Mouse (Mus musculus): Measurements from ENCODE around the gene Adgrb3.

Gene Adgrb3

DNA sequence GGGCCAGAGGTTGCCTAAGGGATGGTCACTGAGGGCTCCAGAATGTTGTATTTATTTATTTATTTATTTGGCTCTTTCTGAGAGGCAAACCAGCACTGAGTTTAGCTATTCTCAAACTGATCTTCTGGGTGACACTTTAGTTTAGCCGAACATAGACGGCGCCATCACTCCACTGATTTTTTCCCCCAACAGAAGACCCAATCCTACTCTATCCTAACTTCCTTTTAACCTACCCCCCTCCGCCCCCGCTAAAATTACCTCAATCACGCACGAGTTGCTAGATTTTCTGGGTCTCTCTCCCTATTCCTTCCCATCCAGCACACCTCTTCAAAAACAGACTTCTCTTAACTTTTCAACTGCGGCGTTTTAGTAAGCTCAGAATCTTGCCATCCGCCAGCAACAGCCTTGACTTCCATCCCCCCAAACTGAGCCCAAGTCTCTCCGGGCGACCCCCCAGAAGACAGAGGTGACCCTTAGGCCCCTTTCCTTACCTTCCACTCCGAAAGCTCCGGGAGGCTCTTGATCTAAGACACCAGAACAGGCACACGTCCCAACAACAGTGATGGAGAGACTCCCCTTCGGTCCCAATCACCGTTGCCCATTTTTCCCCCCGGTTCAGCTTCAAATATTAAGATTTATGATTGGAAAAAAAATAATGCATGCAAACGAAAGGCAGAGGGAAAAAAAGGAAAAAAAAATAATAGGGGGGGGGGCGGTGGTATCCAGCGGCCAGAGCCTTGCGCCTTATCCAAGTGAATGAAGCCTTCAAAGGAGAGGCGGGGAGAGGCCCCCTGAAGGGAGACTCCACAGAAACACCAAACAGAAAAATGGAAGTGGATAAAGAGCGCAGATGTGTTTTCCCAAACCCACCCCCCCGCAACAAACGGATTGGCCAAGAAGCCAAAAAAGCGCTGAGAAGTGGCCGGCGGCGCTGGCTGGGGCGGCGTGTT, at the start of gene Adgrb3:
Gene Adgrb3, minus strand, starts transcription at position 737 of the 950 bp plus-strand sequence.
- DNase-seq (ENCODE audit: low read depth, low spot score) = peak; percentile 3

DNA sequence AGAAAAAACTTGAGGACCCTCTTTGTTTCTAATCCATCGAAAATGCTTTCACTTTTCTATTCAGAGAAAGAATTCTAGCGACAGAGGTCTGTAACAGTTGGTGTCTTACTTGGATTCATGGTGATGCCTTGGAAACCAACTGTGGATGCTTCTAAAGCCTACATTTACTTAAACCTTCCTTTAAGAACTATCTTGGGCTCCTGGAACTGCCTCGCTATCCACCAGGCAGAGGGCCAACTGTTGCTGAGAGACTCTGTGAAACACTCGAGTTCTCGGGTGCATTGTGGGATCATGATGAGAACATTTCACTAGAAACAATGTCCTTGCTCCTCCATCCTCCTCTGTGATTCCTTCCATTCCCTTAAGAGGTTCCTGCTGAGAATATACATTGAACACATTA, 48.0 kb upstream of the Adgrb3 start:
- DNase-seq (ENCODE audit: low read depth, low spot score) = no peak

GRCm38 (mm10) chr1:25857473-25857872, 28.0 kb upstream of the Adgrb3 start:
- DNase-seq (ENCODE audit: low read depth, low spot score) = no peak

DNA sequence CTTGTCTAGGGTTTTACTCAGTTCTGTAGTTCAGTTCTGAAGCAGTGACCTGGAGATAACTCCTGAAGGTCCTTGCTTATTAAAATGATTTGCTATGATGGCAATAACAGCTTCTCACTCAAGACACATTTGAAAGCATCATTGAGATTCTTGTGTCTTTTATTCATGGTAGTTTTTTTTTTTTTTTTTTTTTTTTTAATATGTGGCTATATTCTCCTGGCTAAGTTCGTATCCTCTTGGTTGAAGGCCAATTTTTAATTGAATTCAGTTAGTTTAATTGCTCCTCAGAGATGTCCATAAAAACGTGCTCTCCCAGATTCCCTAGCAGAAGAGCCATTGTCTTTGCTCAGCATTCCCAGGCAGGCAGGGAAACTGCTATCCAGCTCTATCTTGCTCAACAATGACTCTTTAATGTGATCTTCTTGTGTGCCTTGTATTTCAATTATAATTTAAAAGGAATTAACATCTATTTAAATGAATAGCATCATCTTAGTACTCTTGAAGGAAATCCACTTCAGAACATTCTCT, 25.0 kb upstream of the Adgrb3 start:
- DNase-seq (ENCODE audit: low read depth, low spot score) = no peak

GRCm38 (mm10) chr1:25832260-25832659, 2.8 kb upstream of the Adgrb3 start:
- DNase-seq (ENCODE audit: low read depth, low spot score) = no peak

DNA sequence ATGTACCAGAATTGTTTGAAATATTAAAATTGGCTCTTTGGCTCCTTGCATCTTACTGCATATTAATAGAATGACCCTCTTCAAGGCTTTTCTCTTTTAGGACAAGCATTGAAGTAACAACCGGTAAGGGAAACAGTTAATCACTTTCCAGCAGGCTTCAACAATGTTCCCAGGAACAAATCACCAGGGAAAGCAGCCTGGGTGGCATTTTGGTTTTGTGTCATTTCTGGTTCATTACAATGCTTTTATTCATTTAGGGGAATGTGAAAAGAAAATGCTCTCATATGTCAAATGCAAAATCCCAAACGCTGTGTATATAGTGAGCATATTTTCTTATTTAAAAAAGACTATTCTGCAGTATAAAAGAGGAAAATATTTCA, 2.0 kb upstream of the Adgrb3 start:
- no peak for DNase-seq (ENCODE audit: low read depth, low spot score)

GRCm38 (mm10) chr1:25830757-25831520, 1.4 kb upstream of the Adgrb3 start:
- DNase-seq (ENCODE audit: low read depth, low spot score) = peak; percentile 1

DNA sequence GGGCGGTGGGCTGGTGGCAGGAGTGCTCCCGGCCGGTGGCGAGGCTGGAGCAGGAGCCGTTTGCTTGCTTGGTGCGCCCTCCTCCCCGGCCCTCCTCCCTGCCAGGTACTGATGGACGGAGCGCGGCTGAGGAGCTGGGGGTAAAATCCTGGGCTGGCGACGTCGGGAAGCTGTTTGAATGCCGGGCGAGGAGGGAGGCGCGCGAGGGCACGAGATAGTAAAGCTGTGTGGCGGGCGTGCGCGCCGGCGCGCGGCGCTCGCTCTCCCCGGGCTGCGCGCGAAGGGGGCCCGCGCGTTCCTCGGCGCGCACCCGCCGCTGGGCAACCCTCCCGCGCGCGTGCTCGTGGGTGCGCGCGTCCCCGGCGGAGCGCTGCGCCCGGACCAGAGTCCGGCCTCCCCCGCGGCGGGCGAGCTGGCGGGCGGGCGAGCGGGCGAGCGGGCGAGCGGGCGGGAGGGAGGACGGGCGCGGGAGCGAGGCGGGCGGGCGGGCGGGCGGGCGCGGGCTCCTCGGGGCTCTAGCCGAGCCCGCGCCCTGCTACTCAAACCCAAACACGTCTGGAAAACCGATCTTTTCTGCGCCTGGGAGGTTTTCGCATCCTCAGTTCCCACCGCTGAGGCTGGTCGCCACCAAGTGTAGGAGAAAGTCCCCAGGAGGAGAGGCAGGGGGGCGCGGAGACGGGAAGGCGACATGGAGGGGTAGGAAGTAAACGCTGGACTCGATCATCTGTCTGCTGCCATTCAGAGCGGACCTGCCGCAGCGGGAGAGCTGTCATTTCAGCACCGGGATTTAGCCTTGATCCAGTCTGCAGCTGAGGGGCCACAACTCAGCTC, 629 bp upstream of the Adgrb3 start:
- peak; percentile 89 for DNase-seq (ENCODE audit: low read depth, low spot score)

DNA sequence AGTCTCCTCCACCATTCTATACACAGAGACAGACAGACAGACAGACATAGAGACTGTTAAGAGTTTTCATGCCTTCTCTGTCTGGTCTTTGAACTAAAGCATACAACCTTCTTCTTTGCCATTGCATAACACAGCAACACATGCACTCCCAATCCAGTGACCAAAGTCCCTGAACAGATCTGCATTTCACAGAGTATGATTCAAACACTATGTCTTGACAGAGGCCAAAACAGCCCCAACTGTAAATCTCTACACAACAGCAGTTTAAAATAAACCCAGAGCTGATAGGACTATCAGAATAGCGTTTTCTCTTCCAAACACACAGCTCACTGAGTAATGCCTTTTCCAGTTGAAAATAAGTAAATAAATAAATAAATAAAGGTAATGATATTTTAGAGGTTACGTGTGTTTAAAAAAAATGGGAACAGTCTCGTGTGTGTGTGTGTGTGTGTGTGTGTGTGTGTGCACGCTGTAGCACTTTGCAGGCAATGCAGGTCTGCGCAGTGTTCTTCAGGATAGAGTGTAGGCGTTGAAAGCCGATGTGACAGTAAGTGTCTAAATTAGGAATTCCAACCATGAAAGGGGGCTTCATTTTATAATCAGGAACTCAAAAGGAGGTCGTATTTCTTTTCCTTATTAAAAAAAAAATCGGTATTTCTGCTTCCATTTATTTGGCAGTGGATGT, 1.3 kb downstream of the Adgrb3 start:
- no peak for DNase-seq (ENCODE audit: low read depth, low spot score)

DNA sequence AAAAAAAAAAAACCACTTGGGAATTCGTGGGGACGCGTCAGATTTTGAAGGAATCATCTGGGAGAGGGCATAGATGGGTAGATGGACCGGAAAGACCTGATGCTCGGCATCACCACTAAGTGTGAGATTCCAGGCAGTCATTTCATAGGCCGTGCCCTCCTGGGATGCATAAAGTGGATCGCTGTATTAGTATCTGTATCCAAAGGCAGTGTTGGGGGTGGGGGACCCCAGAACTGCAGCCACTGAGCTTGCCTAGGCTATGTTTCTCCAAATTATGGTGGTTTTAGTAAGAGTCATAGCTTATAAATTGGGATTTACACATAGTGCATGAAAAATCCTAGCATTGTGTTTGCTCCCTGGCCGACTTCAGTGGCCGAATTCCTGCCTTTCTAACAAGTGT, 2.1 kb downstream of the Adgrb3 start:
- DNase-seq (ENCODE audit: low read depth, low spot score) = no peak

DNA sequence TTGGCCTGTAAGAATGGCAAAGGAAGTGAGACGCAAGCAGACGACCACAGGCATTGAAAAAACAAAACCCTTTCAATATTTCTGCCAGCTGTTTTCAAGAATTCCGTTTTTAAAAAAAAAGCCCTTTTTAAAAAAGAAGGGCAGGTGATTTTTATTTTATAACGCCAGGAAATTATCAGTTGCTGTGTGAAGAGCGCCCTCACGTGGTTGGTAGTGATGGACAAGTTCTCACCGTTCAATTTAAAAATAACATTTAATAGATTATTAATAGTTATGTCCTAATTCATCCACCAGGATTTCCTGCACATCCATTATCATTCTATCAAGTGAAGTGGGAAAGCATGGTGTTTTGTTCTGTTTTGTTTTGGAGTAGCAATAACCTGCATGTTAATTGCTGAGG, 2.7 kb downstream of the Adgrb3 start:
- peak; percentile 15 for DNase-seq (ENCODE audit: low read depth, low spot score)

GRCm38 (mm10) chr1:25824626-25825025, 4.9 kb downstream of the Adgrb3 start:
- no peak for DNase-seq (ENCODE audit: low read depth, low spot score)

GRCm38 (mm10) chr1:25823961-25824360, 5.5 kb downstream of the Adgrb3 start:
- no peak for DNase-seq (ENCODE audit: low read depth, low spot score)

DNA sequence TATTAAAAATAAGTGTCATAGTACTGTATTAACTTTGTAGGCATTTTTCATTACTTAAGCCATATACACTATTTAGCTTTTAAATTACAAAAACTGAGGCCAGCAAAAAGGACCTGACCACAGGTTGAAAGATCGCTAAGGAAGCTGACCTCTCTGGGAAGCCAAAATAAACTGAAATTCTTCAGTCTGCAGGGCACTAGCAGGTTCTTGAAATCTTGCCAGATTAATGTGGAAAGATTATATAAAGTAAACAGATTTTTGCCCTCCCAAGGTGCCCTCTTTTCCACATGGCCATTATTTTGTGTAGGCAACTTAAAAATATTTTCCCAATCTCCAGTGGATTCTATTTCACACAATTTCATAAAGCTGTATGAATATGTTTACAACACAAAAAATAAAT, 14.0 kb downstream of the Adgrb3 start:
- no peak for DNase-seq (ENCODE audit: low read depth, low spot score)

GRCm38 (mm10) chr1:25778784-25779183, 50.7 kb downstream of the Adgrb3 start:
- DNase-seq (ENCODE audit: low read depth, low spot score) = no peak

DNA sequence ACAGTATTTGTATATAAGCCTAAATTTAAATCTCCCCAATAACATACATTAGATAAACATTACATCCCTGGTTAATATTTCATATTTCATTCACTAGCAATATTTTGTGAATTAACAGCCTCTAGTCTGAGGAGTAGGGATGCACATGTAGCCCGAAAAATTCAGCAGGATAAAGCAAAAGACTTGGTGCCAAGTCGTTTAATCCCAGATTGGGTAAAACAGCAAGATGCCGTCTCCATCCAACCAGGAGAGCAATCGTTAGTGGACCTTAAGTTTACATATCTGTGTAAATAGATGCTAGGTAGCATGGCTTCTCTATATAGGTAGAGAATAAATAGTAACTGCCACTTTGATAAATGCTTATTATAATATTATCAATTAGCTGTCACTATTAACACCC, 52.0 kb downstream of the Adgrb3 start:
- DNase-seq (ENCODE audit: low read depth, low spot score) = no peak

DNA sequence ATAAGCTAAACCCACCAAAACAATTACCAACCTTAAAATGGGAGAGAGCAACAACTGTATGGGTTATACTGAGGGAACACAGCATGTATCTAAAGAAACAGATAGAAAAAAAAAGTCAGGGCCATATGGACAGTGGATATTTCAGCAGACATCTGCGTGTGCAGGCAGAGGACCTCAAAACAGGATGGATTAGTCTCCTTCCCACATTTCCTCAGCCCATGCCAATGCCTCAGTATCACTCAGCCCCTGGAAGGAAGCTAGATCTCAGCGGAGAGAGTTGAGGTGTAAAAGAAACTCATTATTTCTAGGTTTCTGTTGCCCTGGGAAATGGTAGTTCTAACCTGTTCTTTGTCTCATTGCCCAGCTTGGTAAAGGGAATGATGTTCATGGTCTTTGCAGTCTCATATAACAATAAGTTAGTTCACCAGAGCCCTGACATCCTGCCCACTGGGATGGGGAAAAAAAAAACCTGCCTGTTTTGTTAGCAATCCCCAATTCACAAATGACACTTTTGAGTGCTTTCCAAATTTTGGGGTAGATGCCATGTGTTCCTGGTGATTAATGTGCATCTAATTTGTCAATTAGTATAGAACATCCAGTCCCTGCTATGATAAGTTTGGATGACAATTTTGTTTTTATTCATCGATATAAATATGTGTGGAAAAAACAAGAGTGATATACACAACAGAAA, 53.9 kb downstream of the Adgrb3 start:
- DNase-seq (ENCODE audit: low read depth, low spot score) = no peak

GRCm38 (mm10) chr1:25768958-25769357, 60.5 kb downstream of the Adgrb3 start:
- DNase-seq (ENCODE audit: low read depth, low spot score) = no peak

DNA sequence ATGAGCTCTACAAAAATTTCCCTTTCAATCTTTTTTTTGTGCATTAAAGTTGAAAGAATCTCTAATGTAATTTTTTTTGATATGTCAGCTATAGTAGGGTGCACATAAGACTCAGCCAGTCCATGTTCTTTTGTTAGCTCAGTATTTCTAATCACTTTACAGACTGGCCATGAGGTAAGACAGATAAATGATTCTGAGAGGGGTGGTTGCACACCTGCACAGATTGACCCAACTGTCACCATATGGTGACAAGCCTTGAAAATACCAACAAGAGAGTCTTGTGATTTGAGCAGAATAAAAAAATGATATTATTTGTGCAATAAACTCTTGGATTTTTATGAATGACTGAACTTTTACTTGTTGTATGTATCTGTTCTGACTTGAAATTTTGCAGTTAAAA, 74.2 kb downstream of the Adgrb3 start:
- no peak for DNase-seq (ENCODE audit: low read depth, low spot score)

- DNase-seq (ENCODE audit: low read depth, low spot score) = no peak
Measured at GRCm38 (mm10) chr1:25754528-25754927, 75.0 kb downstream of the Adgrb3 start.

Measured in ZHBTc4 (cell line).